Mouse (Mus musculus): ENCODE measurements at regions not wholly inside any gene's neighbourhood (a gene's known extent, or its start where the extent isn't known, plus 50 kb on each side); places are given as distances from the start of the nearest gene placed in this dataset.
A peak's percentile ranks its signal among the peaks of the same experiment; 100 is the strongest.

DNA sequence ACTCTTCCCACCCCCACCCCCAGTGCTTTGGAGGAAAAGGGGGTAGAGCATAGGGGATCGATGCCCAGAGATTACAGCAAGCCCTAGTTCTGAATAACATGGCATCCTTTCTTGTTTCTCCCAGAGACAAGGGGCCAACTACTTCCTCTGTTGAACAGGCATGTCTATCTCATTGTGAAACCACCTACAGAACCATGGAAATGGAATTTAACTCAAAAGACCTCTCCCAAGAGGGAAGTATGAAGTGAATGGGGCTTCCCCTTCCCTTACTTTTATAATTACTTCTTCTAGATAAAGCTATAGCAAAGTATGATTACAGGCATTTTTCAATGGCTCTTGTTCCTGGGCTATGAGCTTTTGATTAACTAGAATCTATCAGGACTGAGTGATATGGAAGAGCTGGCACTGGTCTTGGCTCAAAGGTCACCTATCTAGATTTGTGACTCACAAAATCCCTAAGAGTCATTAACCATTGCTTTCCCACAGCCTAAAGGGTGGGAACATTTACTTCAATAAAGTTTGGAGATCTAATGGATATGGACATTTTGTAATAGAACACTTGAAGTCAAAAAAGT lies 246.1 kb upstream of the A1bg start:
- no peak for ATAC-seq (replicated peaks; ENCODE audit: poor library complexity)

DNA sequence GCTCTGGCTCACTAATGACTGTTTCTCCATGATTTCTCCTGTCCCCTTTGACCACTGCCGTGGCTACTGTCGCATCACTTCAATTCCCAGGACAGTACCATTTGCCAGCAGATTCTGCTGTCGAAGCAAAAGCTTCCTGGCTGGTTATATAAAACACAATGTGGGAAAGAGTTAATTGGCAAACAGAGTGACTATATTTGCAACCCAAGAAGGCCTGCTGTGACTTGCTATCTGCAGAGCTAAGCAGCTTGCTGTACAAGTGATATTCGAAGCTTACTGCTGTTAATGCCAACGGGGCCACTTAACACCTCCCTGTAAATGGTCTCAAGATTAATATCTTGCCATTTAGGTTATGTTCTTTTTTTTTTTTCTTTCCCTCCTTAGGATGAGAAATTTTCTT lies 242.2 kb upstream of the A1bg start:
- ATAC-seq (replicated peaks; ENCODE audit: poor library complexity): no peak

DNA sequence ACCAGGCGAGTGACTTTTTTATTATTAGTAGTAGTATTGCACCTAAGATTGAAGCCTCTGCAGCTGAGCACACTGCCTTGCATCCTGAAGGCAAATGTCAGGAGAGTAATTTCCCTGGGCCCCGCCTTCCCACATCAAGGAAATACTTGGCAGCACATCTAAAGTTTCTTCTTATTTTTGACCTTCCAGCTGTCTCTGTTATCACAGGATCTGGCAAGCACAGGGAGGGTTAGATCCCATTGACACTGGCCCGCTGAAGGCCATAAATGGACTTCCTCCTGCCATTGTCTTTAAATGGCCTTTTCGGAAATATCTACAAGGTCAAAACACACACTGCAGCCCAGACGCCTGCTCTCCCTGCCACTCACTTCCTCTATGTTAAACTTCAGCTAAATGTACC lies 238.6 kb upstream of the A1bg start:
- ATAC-seq (replicated peaks; ENCODE audit: poor library complexity): no peak

DNA sequence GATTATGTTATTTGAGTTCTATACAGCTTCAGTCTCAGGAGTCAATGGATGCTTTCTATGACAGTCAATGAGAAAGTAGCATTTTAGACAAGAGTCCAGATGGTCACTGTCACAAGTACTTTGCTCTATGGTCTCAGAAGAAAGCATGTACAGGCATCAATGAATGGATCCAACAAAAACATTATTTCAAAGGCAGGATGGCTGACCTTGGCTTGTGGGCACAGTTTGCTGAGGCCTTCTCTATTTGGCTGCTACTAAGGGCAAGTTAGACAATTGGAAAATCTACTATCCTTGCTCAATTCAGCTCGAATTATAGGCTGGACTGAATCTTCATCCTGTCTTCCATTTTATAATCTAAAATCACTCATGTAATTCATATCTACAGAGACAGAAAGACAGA lies 237.9 kb upstream of the A1bg start:
- no peak for ATAC-seq (replicated peaks; ENCODE audit: poor library complexity)

DNA sequence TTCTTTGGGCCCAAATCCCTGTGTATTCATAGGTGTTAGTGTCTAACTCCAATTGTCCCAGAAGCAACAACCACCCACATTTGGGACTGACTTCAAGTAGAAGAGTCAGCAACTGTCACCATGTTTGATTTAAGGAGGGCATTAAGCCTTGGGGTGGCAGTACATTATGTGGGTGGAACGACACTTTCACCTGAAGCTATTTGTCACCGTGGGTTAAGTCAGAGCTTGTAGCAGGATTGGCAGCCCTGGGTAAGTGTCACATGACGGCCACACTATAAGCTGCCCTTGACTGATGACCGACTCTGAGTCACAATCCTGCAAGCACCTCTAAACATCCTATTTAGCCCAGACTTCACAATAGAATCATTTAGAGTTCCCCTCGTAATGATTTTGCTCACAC lies 236.7 kb upstream of the A1bg start:
- ATAC-seq (replicated peaks; ENCODE audit: poor library complexity): no peak

DNA sequence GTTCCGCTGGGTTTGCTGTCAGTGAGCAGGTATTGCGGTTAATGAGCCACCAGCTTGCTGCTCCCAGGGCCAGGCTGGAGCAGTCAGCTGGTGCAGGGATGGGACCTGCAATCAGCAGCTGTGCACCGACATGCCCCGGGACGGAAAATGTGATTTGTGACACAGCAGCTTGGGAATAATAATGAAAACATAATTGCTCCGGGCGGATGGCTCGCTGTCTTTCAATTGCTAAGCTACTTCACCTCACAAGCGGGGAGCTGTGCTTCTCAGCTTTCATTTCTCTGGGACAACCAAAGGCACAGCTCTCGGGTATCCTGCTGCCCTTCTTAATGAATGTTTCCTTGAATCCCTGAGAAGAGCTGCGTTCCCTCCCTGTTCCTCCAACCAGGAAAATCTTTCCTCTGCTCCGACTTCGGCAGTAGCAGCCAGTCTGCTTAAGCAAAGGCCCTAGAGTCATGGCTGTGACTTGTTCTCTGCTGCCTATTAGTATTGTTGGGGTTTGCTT lies 235.3 kb upstream of the A1bg start:
- no peak for ATAC-seq (replicated peaks; ENCODE audit: poor library complexity)

DNA sequence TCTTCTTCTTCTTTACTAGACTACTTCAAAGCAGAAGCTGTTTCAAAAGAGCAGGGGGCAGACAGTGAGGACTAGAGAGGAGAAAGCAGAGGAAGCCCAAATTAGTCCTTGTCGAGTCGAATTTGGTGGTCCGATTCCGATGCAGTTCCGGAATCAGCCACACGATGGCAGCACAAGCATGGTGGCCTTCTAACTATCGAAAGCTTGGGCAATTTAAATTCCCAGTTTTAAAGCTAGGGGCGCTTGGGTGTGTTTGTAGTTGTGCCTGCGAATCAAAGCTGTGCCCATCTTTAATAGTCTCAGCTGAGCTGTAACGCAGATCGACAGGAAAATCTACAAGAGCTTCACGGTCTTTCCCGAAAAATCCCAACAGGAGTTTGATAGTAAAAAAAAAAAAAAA lies 234.7 kb upstream of the A1bg start:
- ATAC-seq (replicated peaks; ENCODE audit: poor library complexity): peak; percentile 98

DNA sequence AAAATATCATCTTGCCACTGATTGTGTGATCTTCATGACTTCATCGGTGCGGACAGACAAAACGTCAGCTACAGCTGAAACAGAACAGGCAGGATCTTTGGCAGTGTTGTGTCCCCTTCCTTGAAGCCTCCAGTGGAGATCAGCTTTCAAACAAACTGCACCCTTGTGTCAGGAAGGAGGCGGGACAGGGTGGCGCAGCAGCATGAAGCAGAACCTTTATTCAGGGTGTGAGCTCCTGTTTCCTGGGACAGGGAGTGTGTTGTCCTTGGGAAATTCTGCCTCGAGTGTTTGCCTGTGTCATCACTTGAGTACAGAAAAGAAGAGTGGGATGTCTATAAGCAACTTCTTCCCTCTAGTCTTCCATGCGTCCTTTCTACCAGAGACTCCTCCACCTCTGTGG lies 232.7 kb upstream of the A1bg start:
- ATAC-seq (replicated peaks; ENCODE audit: poor library complexity): no peak

DNA sequence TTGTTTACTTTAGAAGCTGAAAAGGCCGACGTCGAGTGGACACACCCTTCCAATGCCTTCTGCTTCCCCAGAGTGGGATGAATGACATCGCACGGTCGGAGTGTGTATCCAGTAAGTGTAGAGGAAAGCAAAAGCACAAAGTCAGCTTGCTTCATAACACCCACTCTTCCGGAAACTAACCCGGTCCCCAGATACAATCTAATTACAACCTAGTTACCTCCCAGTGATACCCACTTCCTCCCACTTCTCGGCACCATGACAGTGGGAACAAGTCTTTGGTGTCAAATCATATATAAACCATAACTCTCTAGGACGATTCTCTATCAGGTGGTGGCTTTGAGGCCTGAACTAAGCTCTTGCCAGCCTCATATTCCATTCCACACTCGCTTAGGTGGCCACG lies 231.4 kb upstream of the A1bg start:
- no peak for ATAC-seq (replicated peaks; ENCODE audit: poor library complexity)

DNA sequence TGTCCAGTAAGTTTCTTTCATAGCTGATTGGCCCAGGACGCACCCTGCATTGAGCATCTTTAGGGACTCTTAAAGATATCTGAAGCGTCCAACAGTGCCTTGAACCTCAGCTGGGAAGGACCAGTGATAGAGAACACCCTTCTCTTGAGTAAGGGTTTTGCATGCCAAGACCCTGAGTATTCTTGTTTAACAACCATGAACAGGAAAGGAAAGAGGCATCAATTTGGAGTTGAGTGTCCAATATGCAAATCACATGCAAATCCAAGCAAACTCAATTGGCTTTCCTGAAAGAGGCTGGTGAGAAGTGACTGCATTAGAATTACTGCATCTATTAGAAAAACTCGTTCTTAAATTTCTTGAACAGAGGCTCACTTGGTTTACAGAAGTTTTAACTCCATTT lies 220.0 kb upstream of the A1bg start:
- no peak for ATAC-seq (replicated peaks; ENCODE audit: poor library complexity)

DNA sequence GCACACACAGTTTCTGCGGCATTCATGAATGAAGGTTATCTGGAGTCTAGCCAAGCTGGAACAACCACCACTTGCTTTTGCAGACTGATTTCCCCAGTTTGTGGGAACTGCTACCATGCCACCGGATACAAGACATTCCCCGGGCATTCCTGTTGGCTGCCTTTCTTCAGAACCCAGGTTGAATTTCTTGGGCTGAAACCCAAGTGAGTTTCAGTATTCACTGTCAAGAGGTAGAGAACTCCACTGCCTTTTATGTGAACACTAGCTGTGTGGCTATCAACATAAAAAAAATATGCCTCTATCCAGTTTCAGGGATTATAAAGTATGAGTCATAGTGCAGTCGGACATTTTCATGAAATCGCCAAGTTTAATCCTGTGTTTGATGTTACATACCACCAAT lies 216.3 kb upstream of the A1bg start:
- ATAC-seq (replicated peaks; ENCODE audit: poor library complexity): no peak

DNA sequence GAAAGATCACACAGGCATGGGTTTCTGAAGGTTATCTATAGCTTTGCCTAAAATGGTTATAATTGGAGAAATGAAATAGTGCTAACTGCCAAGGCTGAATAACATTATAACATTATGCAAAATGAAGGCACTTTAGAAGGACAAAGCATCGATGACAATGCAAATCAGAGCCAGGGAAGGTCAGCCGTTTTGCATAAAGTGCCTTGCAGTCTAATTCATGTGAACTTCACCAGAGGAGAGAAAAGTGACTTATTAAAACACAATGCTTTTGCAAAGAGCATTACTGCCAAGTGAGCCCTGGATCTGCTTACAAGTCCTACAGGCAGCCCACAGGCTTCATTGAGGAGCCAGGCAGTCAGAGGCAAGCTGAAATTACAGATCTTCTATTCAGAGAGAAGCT lies 214.0 kb upstream of the A1bg start:
- ATAC-seq (replicated peaks; ENCODE audit: poor library complexity): no peak

DNA sequence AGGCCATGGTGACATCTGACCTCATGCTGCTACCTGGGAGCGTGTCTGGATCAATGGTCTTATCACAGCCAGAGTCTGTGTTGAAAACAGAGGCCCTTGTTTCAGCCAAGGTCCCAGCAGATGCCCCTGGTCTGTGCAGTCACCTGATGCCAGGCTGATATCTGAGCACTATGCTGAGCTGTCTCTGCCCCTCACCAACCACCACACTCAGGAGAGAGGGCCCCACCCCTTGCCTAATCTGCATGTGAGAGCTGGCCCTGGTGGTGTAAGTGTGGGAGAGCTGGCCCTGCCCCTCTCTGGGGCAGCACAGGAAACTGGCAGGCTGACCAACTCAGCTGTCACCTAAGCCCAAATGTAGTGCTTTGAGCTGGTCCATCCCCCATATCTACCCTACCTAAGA lies 210.5 kb upstream of the A1bg start:
- peak; percentile 42 for ATAC-seq (replicated peaks; ENCODE audit: poor library complexity)

DNA sequence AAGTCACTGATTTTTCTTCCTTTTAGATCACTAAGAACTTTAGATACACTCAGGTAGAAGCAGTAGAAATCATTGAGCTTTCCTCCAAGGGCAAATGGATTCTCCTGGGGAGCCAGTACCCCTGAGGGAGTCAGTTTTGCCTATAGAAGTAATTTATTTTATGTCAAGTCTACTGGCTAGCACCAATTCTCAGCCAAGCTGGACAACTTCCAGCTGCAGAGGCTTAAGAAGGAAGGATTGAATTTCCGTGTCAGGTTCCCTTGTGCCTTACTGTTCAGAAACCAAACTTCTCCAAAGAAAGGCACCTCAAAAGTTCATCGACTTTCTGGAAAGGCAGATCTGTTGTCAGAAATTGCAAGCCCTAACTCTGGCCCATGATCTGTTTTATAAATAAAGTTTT lies 205.2 kb upstream of the A1bg start:
- no peak for ATAC-seq (replicated peaks; ENCODE audit: poor library complexity)

DNA sequence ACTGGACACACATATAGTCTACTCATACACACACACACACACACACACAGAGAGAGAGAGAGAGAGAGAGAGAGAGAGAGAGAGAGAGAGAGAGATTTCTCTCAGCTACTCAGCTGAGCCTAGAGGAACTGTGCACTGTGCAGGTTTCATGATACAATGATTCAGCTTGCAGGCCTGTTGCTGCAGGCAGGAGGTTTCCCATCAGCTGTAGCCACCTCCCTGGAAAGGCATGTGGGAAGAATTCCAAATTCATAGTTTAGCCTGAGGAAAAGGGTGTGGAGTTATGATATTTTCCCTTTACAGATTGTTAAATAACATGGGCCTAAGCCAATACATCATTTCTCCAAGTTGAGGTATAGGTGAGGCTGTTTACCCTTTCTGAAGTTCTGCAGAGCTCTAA lies 204.3 kb upstream of the A1bg start:
- ATAC-seq (replicated peaks; ENCODE audit: poor library complexity): no peak

DNA sequence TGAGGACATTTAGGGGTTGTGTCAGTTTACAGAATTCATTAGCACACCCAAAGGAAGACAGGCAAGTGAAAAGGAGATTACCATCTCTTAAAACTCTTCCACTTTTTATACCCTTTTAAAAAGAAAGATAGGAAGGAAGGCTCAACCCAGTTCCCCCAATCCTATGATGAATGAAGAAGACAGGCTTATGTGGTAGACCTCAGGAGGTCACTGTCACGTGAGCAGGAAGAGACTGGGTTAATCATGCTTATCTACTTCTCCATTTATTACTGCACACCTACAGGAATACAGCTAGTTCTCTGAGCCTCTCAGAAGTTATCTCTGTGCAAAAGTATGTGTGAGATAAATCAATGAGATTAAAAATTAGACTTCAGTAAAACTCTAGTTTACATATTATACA lies 194.1 kb upstream of the A1bg start:
- ATAC-seq (replicated peaks; ENCODE audit: poor library complexity): peak; percentile 58

DNA sequence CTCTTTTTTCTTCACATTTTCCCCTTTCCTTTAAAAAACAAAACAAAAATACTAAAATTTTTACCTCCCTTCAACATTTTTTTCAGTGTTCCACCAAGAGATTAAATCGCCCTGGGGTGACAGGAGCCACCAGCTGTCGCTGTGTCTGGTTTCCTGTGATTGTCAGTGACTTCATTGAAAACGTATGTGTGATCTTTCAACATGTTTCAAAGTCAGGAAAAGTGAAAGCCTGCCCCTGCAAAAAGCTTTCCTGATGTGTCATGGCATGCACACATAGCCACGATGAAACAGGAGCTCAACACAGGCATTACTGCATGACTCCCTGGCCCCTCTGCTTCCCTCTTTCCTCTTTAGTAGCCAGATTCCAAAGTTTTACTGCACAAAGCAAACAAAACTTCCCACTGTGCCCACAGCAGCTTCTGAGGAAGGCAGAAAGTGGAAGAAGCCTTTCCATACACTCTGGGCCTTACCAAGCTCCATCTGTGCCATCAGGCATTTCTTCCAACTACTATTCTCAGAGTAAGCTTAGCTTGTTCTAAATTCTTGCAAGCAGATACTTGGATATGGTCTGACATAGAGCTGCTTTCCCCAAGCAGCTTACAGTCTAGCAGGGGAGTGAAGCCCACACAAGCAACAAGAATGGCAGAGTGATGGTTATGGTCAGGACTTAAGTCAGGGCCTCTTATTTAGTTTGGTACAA lies 186.8 kb upstream of the A1bg start:
- ATAC-seq (replicated peaks; ENCODE audit: poor library complexity): no peak

DNA sequence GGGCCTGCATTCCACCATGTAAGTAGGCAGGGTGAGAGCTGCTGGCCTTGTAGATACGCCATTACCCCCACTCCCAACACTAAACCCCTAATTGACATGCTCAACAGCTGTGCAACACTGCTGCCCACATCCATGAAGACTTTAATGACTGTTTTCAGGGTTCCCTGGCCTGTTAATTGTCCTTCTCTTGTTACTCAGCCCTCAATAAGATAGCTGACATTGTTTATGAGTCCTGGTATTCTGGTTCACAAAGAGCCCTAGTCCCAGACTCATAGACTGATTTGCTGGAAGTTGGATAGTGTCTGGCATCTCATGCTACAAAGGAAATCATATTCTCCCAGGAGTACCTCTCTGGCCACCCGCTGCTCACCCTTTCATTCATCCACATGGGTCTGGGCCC lies 186.1 kb upstream of the A1bg start:
- no peak for ATAC-seq (replicated peaks; ENCODE audit: poor library complexity)

DNA sequence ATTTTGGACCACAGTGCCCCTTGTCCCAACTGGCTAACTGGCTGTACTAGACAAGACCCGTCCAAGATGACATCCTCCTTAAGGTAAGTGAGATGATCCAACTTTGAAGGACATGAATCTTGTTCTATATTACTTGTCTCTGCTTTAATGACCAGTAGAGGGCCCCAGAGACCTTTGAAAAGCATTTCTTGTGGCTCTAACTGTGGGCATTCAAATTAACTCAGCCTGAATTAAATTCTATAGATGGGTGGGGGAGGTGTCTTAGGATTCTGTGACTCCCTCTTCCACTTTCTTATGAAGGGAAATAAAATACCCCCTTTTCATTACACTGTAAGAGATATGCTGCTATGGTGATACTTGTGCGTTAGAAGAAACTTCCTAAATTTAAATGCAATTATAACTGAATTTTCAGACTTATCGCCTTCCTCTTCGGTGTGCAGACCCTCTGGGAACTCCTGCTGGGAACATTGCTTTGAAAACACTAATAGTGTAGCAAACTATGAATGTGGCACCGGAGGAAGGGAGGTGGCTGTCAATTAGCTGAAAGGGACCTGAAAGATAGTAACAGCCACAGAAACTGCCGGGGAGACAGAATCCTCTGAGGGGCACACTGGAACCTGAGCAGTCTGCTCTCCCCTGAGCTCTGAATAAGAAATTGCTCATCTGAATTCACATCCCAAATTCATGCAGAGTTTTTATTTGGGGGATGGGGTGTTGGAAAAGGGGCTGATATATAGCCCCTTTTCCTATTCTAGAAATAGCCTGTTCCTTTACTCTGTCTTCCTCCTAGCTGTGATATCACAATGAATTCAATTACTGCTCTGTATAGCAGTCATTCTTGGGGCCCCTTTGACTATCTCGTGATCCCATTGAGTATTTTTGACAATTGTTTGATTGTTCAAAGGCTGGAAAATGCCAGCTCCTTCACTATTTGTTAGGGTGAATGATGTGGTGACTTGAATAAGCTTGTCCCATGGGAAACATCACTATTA lies 179.9 kb upstream of the A1bg start:
- peak; percentile 76 for ATAC-seq (replicated peaks; ENCODE audit: poor library complexity)

DNA sequence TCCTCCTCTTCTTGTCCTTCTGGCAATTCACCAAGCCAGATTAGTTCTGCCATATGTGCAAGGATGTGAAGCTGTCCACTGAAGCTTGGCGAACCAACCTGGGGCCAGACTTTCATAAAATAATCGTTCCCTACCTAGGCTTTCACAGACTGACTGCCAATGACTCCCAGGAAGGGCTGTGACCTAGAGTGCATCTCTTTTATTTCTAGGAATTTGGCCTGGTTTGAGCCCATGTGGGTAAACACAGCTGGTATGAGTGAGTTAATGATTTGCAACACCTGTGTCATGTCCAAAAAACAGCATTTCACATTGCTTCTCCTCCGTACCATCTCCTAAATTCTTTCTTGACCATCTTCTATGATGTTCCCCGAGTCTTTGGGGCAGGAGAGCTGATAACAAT lies 178.0 kb upstream of the A1bg start:
- ATAC-seq (replicated peaks; ENCODE audit: poor library complexity): no peak

DNA sequence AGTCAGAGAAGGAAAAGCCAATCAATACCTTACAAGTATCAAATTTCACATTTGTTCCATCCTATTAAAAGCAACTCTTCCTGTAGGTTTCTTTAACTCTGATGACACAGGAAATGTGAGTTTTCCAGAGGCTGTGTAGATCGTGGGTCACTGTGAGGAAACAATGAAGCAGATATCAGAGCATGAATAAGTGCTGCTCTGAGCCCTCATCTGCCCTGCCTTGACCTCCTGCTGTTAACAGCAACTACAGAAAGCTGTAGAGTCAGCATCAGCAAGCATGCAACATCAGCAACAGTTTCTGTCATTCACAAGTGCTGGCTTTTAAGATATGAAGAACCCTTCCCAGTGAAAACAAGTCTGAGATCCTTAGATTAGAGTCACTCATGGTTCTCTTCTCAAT lies 176.2 kb upstream of the A1bg start:
- no peak for ATAC-seq (replicated peaks; ENCODE audit: poor library complexity)

DNA sequence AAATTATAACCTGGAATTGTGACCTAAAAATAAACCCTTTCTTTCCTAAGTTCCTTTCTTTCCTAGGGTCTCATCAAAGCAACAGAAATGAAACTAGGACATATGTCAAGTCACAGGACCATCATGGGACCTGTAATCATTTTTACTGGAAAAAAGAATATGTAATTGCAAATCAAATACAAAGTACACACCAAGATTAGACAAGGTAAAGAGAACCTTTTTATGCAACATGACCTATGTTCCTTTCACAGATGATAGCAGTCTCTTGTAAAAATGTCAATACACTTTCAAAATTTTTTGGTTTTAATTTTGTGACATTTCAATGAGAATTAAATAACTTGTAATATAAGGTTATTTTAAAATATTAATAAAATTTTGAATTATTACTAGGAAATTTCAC lies 175.7 kb upstream of the A1bg start:
- no peak for ATAC-seq (replicated peaks; ENCODE audit: poor library complexity)

All from megakaryocyte progenitor cell, adult 5-6 weeks (primary cell).